Mouse (Mus musculus) kidney, postnatal 4 days (tissue): ENCODE data around the gene Ctse.

Source experiments
- DNase-seq, 2 experiments: peaks; one replicate each; pipeline ENCODE4 v3.0.0; 2021; ENCODE audit warnings: mixed read lengths in 2 of 2

The Ctse gene

GRCm38 (mm10) chr1:131637791-131638540 lies at the start of gene Ctse:
TSS of gene Ctse (plus strand) at chr1:131638306.
- no peak for DNase-seq

- DNase-seq = peak; percentile 8 to 22
Observed at GRCm38 (mm10) chr1:131598905-131599304, 39.2 kb upstream of the Ctse start, which contains the start of gene Avpr1b. TSS of gene Avpr1b (plus strand) at chr1:131599239.

- DNase-seq = peak; percentile 9 to 14
Observed at GRCm38 (mm10) chr1:131600314-131600713, 37.8 kb upstream of the Ctse start.

- DNase-seq = no peak
Observed at GRCm38 (mm10) chr1:131606719-131607118, 31.4 kb upstream of the Ctse start.

GRCm38 (mm10) chr1:131612556-131613155 lies 25.4 kb upstream of the Ctse start:
- peak in 1 of 2 experiments; percentile 20 for DNase-seq

GRCm38 (mm10) chr1:131613361-131614133 lies 24.6 kb upstream of the Ctse start:
- peak; percentile 89 to 91 for DNase-seq

GRCm38 (mm10) chr1:131614641-131615040 lies 23.5 kb upstream of the Ctse start:
- no peak for DNase-seq

- no peak for DNase-seq
Observed at GRCm38 (mm10) chr1:131616131-131616530, 22.0 kb upstream of the Ctse start.

- no peak for DNase-seq
Observed at GRCm38 (mm10) chr1:131616546-131617220, 21.4 kb upstream of the Ctse start.

- DNase-seq = no peak
Observed at GRCm38 (mm10) chr1:131618576-131618975, 19.5 kb upstream of the Ctse start.

- DNase-seq = no peak
Observed at GRCm38 (mm10) chr1:131619348-131619747, 18.8 kb upstream of the Ctse start.

- no peak for DNase-seq
Observed at GRCm38 (mm10) chr1:131623644-131624043, 14.5 kb upstream of the Ctse start.

GRCm38 (mm10) chr1:131624175-131624835 lies 13.8 kb upstream of the Ctse start:
- DNase-seq = no peak

GRCm38 (mm10) chr1:131626200-131626599 lies 11.9 kb upstream of the Ctse start:
- no peak for DNase-seq

- DNase-seq = peak; percentile 37 to 41
Observed at GRCm38 (mm10) chr1:131632216-131632615, 5.9 kb upstream of the Ctse start.

GRCm38 (mm10) chr1:131634495-131634894 lies 3.6 kb upstream of the Ctse start:
- no peak for DNase-seq

GRCm38 (mm10) chr1:131638541-131639421 lies 675 bp downstream of the Ctse start:
- DNase-seq = no peak

- no peak for DNase-seq
Observed at GRCm38 (mm10) chr1:131640062-131640461, 2.0 kb downstream of the Ctse start.

- DNase-seq = no peak
Observed at GRCm38 (mm10) chr1:131641565-131641964, 3.5 kb downstream of the Ctse start.

- DNase-seq = no peak
Observed at GRCm38 (mm10) chr1:131642251-131642650, 4.1 kb downstream of the Ctse start.
